Mouse (Mus musculus) liver, postnatal 0 days (tissue): Measurements from ENCODE around the gene Slc25a48. TPM values are rescaled to one million over a fixed set of nuclear protein-coding genes. Genes with fewer than 3 reads are reported as not detected.

Experiments used
- ATAC-seq: fragments of 200-750 bp; cut with Nextera tagmentation; 2 replicates; pipeline ENCODE4 v1.8.0; 2017; ENCODE audit warnings: mild to moderate bottlenecking, moderate library complexity
- DNase-seq: peaks from one replicate; pipeline ENCODE4 v3.0.0-alpha.2; 2016
- H3K27ac ChIP-seq: fragments of 300-500 bp; sonication (generic); 2 replicates; pipeline ENCODE4 v1.5.1; 2014; ENCODE audit warnings: antibody characterized with exemption, moderate library complexity, mild to moderate bottlenecking, low read depth
- H3K27me3 ChIP-seq: fragments of 300-500 bp; sonication (generic); 2 replicates; pipeline ENCODE4 v1.6.1; 2014; ENCODE audit warnings: low read length, control low read depth, mixed read lengths; ENCODE audit not compliant: insufficient read depth
- H3K36me3 ChIP-seq: fragments of 300-500 bp; sonication (generic); replicated peaks from 2 replicates; pipeline ENCODE4 v1.6.1; 2014; ENCODE audit warnings: mild to moderate bottlenecking, control low read depth, low read length, moderate library complexity, mixed read lengths; ENCODE audit not compliant: insufficient read depth
- H3K4me1 ChIP-seq: fragments of 300-500 bp; sonication (generic); 2 replicates; pipeline ENCODE4 v1.6.1; 2014; ENCODE audit warnings: antibody characterized with exemption, mild to moderate bottlenecking, control low read depth; ENCODE audit not compliant: insufficient read depth
- H3K4me2 ChIP-seq: fragments of 300-500 bp; sonication (generic); 2 replicates; pipeline ENCODE4 v1.6.1; 2014; ENCODE audit warnings: low read depth, mild to moderate bottlenecking, low read length, moderate library complexity, mixed read lengths
- H3K4me3 ChIP-seq: fragments of 300-500 bp; sonication (generic); 2 replicates; pipeline ENCODE4 v1.5.1; 2014; ENCODE audit warnings: low read depth, low read length
- H3K9ac ChIP-seq: fragments of 300-500 bp; sonication (generic); replicated peaks from 2 replicates; pipeline ENCODE4 v1.6.1; 2014; ENCODE audit warnings: mild to moderate bottlenecking, moderate library complexity
- H3K9me3 ChIP-seq: fragments of 300-500 bp; sonication (generic); 2 replicates; pipeline ENCODE4 v1.6.1; 2016; ENCODE audit warnings: mild to moderate bottlenecking, control low read depth, low read length, mixed read lengths
- CTCF ChIP-seq: sonication (generic); IDR thresholded peaks from 2 replicates; pipeline ENCODE4 v1.5.1; 2016; ENCODE audit warnings: antibody characterized with exemption, low read depth
- EP300 ChIP-seq: IDR thresholded peaks from 2 replicates; pipeline ENCODE4 v1.6.1; 2016; ENCODE audit warnings: antibody characterized with exemption, low read depth, mild to moderate bottlenecking
- WGBS: fragments of 180-500 bp; shearing (Covaris S2); extraction: QIAGEN DNeasy Blood & Tissue Kit; methylation state at CpG from one replicate; pipeline ENCODE4 v1.1.7; 2014; ENCODE audit not compliant: insufficient replicate concordance; 5-methylcytosine and 5-hydroxymethylcytosine counted together
- polyA plus RNA-seq: library from polyadenylated mRNA; unstranded; fragments of >200 nt; fragmentation: Nextera tagmentation; extraction: Ambion mirVana; gene quantifications from 2 replicates; pipeline ENCODE4 v1.2.1, GENCODE M21; 2015

Slc25a48 gene
- polyA plus RNA-seq, 1 experiment from 2014 or later: 1.5 TPM

DNA sequence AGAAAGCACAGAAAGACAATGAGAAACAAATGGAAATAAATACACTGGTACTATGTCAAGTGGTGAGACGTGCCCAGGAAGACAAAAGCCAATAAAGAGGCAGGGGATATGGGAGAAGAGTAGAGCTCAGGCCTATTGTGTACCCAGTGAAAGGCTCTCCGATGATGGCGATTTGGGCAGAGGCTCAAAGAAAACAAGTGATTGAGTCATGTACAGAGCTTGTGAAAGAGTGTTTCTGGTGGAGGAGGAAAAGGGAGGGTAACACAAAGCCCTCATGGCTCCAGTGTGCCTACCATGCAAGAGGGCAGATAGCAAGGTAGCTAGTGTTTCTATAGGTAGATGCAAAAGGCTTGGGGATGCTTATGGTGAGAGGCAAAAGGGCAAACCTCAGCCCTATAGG lies 56.3 kb downstream of the Slc25a48 start:
- TF ChIP-seq EP300 (no peak), CTCF (no peak)

DNA sequence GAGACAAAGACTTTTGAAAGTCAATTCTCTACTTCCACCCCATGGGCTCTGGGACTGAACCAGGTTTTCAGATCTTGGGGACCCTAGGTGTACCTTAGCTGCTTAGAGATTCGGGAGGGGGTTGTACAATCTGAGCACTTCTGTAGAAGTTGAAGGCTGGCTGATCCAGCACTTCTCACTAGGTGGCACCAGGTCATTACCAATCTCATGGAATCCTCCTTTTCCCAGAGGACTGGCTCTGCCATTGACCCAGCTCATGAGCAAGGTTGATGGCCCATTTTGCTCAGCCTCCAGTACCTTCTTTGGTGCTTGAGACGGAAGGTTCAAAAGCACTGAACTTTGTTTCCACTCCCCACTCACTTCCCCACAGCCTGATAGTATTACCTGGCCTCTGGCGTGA lies 62.0 kb downstream of the Slc25a48 start:
- no peak for ATAC-seq
- 67% methylated on average over 3 of the region's 3 CpGs for WGBS

More for the DNA sequence above, 56.3 kb downstream of the Slc25a48 start:
- Histone ChIP-seq H3K4me1 (no peaks in the 10 kb centered on the region), H3K36me3 (no peaks in the 10 kb centered on the region), H3K4me2 (no peak overlapping the region), H3K4me3 (no peak overlapping the region), H3K27ac (no peak overlapping the region), H3K27me3 (no peaks in the 10 kb centered on the region), H3K9me3 (no peaks in the 10 kb centered on the region), H3K9ac (no peak overlapping the region)
- ATAC-seq (peak; percentile 59; the same call in 1 of the 2 replicates), DNase-seq (no peak)
- 54% methylated on average over 3 of the region's 3 CpGs for WGBS

DNA sequence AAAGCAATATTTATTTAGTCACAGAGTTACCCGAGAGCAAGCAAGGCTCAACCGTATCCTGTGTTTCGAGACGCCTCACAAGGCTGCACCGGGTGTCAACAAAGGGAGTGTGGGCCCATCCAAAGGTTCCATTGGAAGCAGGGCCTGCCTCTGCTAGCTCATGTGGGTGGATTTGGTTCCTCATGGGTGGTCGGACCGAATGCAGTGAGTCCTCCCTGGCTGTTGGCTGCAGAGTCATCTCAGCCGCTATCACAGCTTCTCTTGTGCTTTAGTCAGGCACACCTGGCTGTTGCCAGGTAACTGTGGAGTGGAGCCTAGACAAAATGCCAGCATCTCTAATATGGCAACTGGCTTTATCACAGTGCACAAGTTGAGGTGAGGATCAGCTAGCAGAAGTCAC lies 62.5 kb downstream of the Slc25a48 start:
- Histone ChIP-seq H3K9ac (no peak overlapping the region), H3K27me3 (no peaks in the 10 kb centered on the region), H3K4me1 (no peaks in the 10 kb centered on the region), H3K9me3 (no peaks in the 10 kb centered on the region), H3K36me3 (no peaks in the 10 kb centered on the region), H3K4me2 (no peak overlapping the region), H3K4me3 (no peak overlapping the region), H3K27ac (no peak overlapping the region)
- no peak for ATAC-seq
- TF ChIP-seq CTCF (no peak), EP300 (no peak)
- 74% methylated on average over 8 of the region's 8 CpGs for WGBS
- DNase-seq: no peak

More for the DNA sequence above, 62.0 kb downstream of the Slc25a48 start:
- TF ChIP-seq EP300 (no peak), CTCF (peak; percentile 36; the same call in 1 of the 2 replicates)
- Histone ChIP-seq H3K36me3 (no peaks in the 10 kb centered on the region), H3K9ac (no peak overlapping the region), H3K27ac (no peak overlapping the region), H3K4me3 (no peak overlapping the region), H3K4me2 (no peak overlapping the region), H3K4me1 (no peaks in the 10 kb centered on the region), H3K9me3 (no peaks in the 10 kb centered on the region), H3K27me3 (no peaks in the 10 kb centered on the region)
- no peak for DNase-seq

DNA sequence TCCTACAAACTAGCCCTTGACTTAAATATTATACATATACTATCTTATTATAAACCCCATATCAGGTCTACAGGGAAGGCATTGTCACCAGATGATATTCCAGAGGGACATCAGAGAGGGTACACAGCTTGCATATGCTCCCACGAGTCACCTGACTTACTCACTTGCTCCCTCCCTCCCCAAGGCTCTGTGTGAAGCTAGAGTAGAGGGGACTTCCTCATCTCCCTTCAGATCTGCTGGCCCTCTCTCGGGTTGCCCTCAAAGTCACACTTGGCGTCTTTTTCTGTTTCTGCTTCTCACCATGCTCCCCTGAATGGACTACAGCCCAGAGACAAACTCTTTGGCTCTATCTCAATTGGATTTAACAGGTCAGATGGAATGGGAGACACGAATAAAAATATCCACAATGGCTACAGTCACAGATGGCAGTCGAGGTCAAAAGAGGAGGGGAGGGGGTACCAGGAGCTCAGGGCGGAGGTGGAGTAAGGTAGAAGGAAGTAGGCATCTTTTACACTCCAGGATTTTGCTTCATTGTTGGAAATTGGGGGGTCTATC lies 63.8 kb downstream of the Slc25a48 start:
- H3K9ac ChIP-seq: no peak overlapping the region
- no peak overlapping the region for H3K4me2 ChIP-seq
- ATAC-seq: no peak
- no peaks in the 10 kb centered on the region for H3K4me1 ChIP-seq
- no peak overlapping the region for H3K4me3 ChIP-seq
- H3K27ac ChIP-seq: no peak overlapping the region
- H3K27me3 ChIP-seq: no peaks in the 10 kb centered on the region
- no peaks in the 10 kb centered on the region for H3K36me3 ChIP-seq
- DNase-seq: no peak
- H3K9me3 ChIP-seq: no peaks in the 10 kb centered on the region
- 35% methylated on average over 6 of the region's 6 CpGs for WGBS
- TF ChIP-seq CTCF (no peak), EP300 (no peak)

GRCm38 (mm10) chr13:56506871-56507496 lies 68.8 kb downstream of the Slc25a48 start:
- H3K27me3 ChIP-seq: no peaks in the 10 kb centered on the region
- H3K27ac ChIP-seq: no peak overlapping the region
- 43% methylated on average over 6 of the region's 6 CpGs for WGBS
- DNase-seq (no peak), ATAC-seq (no peak)
- H3K9ac ChIP-seq: no peak overlapping the region
- no peaks in the 10 kb centered on the region for H3K4me1 ChIP-seq
- H3K4me2 ChIP-seq: no peak overlapping the region
- no peaks in the 10 kb centered on the region; the same call in 1 of the 2 replicates for H3K9me3 ChIP-seq
- H3K4me3 ChIP-seq: no peak overlapping the region
- no peaks in the 10 kb centered on the region for H3K36me3 ChIP-seq
- TF ChIP-seq EP300 (no peak), CTCF (no peak)

DNA sequence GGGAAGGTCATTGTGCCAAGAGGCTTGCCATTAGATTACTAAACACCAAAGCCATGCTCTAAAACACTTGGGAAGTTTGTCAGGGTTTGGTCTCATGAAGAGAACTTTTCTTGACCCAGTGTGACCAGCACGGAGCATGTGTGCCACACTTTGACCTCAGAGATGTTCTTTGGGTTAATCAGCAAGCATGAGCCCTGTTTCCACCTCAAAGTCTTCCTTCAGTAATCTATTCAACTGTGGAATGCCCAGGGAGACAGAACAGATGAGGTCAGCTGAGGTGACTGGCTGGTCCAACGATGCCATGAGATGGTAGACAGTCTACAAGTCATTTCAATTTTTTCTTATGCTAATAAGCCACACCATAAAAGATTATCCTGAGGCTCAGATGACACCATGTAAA lies 71.6 kb downstream of the Slc25a48 start:
- Histone ChIP-seq H3K4me2 (no peak overlapping the region), H3K4me3 (no peak overlapping the region), H3K36me3 (no peaks in the 10 kb centered on the region), H3K9me3 (no peaks in the 10 kb centered on the region; the same call in 1 of the 2 replicates), H3K27me3 (no peaks in the 10 kb centered on the region), H3K27ac (no peak overlapping the region), H3K9ac (no peak overlapping the region), H3K4me1 (no peaks in the 10 kb centered on the region)
- no peak for DNase-seq
- TF ChIP-seq EP300 (no peak), CTCF (no peak)
- 72% methylated on average over 2 of the region's 2 CpGs for WGBS
- ATAC-seq: no peak
